Mouse (Mus musculus) neural tube, embryonic 11.5 days (tissue): ENCODE results near the gene Mttp. TPM values are rescaled to one million over a fixed set of nuclear protein-coding genes. Genes with fewer than 3 reads are reported as not detected.

Experiments
- ATAC-seq: fragments of 200-750 bp; cut with Nextera tagmentation; 2 replicates; pipeline ENCODE4 v1.8.0; 2017; ENCODE audit warnings: moderate number of reproducible peaks, mild to moderate bottlenecking, moderate TSS enrichment, moderate library complexity; ENCODE audit not compliant: insufficient read depth, low FRiP score, low TSS enrichment
- DNase-seq: peaks from one replicate; pipeline ENCODE4 v3.0.0-alpha.2; 2015; ENCODE audit warnings: low spot score
- H3K27ac ChIP-seq: fragments of 300-500 bp; sonication (generic); 2 replicates; pipeline ENCODE4 v1.5.1; 2014; ENCODE audit warnings: low read depth, mild to moderate bottlenecking, low read length
- H3K27me3 ChIP-seq: fragments of 300-500 bp; sonication (generic); 2 replicates; pipeline ENCODE4 v1.6.1; 2014; ENCODE audit warnings: mild to moderate bottlenecking, low read length, mixed read lengths; ENCODE audit not compliant: control insufficient read depth, insufficient read depth
- H3K36me3 ChIP-seq: fragments of 300-500 bp; sonication (generic); 2 replicates; pipeline ENCODE4 v1.6.1; 2014; ENCODE audit warnings: mild to moderate bottlenecking, low read length, moderate library complexity, mixed read lengths; ENCODE audit not compliant: control insufficient read depth, insufficient read depth
- H3K4me1 ChIP-seq: fragments of 300-500 bp; sonication (generic); 2 replicates; pipeline ENCODE4 v1.6.1; 2014; ENCODE audit warnings: low read length, mixed read lengths; ENCODE audit not compliant: control insufficient read depth, insufficient read depth
- H3K4me2 ChIP-seq: fragments of 300-500 bp; sonication (generic); 2 replicates; pipeline ENCODE4 v1.6.1; 2014; ENCODE audit warnings: low read depth, mild to moderate bottlenecking, moderate library complexity
- H3K4me3 ChIP-seq: fragments of 300-500 bp; sonication (generic); 2 replicates; pipeline ENCODE4 v1.5.1; 2014; ENCODE audit warnings: low read depth, low read length
- H3K9ac ChIP-seq: fragments of 300-500 bp; sonication (generic); 2 replicates; pipeline ENCODE4 v1.6.1; 2014; ENCODE audit warnings: mild to moderate bottlenecking, low read length
- H3K9me3 ChIP-seq: fragments of 300-500 bp; sonication (generic); 2 replicates; pipeline ENCODE4 v1.6.1; 2016; ENCODE audit warnings: low read length; ENCODE audit not compliant: control insufficient read depth
- WGBS: fragments of 180-500 bp; shearing (Covaris S2); extraction: QIAGEN DNeasy Blood & Tissue Kit; methylation state at CpG from one replicate; pipeline ENCODE4 v1.1.7; 2014; 5-methylcytosine and 5-hydroxymethylcytosine counted together
- polyA plus RNA-seq: library from polyadenylated mRNA; unstranded; fragments of >200 nt; fragmentation: Nextera tagmentation; extraction: Ambion mirVana; gene quantifications from 2 replicates; pipeline ENCODE4 v1.2.1, GENCODE M21; 2014

The Mttp gene
- polyA plus RNA-seq, 1 experiment from 2014 or later, result 7.8 TPM

- 93% methylated on average over 12 of the region's 12 CpGs for WGBS
These were observed 76.7 kb downstream of the Mttp start for GRCm38 (mm10) chr3:138068103-138068502.

GRCm38 (mm10) chr3:138067288-138067687 is 77.5 kb downstream of the Mttp start, which contains the start of gene Gm5105:
Gene Gm5105 (minus strand): TSS chr3:138067388.
- ATAC-seq, result no peak
- Histone ChIP-seq H3K27ac (no peak within 1 kb of the TSS), H3K9ac (no peak within 1 kb of the TSS), H3K36me3 (no peaks in the 10 kb centered on the region), H3K27me3 (no peaks in the 10 kb centered on the region), H3K4me3 (no peak within 1 kb of the TSS), H3K4me2 (no peak within 1 kb of the TSS), H3K9me3 (no peaks in the 10 kb centered on the region), H3K4me1 (no peaks in the 10 kb centered on the region)
- no peak for DNase-seq
- 93% methylated on average over 12 of the region's 12 CpGs for WGBS

More at GRCm38 (mm10) chr3:138068103-138068502, 76.7 kb downstream of the Mttp start:
- Histone ChIP-seq H3K36me3 (no peaks in the 10 kb centered on the region), H3K9me3 (no peaks in the 10 kb centered on the region), H3K4me2 (no peak overlapping the region), H3K9ac (no peak overlapping the region), H3K4me3 (no peak overlapping the region), H3K27me3 (no peaks in the 10 kb centered on the region), H3K4me1 (no peaks in the 10 kb centered on the region), H3K27ac (no peak overlapping the region)
- ATAC-seq, result no peak
- DNase-seq, result no peak

- DNase-seq (no peak), ATAC-seq (no peak; the same call in 1 of the 2 replicates)
- 71% methylated on average over 20 of the region's 20 CpGs for WGBS
- Histone ChIP-seq H3K27me3 (no peaks in the 10 kb centered on the region), H3K4me3 (no peak overlapping the region), H3K36me3 (no peaks in the 10 kb centered on the region), H3K4me2 (no peak overlapping the region), H3K9me3 (no peaks in the 10 kb centered on the region), H3K27ac (no peak overlapping the region), H3K4me1 (no peaks in the 10 kb centered on the region), H3K9ac (no peak overlapping the region)
These were observed 78.4 kb downstream of the Mttp start for GRCm38 (mm10) chr3:138066348-138066856.

- WGBS, result 93% methylated on average over 16 of the region's 16 CpGs
- DNase-seq, result no peak
These were observed 78.8 kb downstream of the Mttp start for GRCm38 (mm10) chr3:138065930-138066329.

GRCm38 (mm10) chr3:138064732-138065645 is 79.8 kb downstream of the Mttp start, which contains the start of gene 1110002E22Rik:
Gene 1110002E22Rik (plus strand): TSS chr3:138065052.
- WGBS, result 78% methylated on average over 33 of the region's 33 CpGs
- H3K4me2 ChIP-seq, result no peak within 1 kb of the TSS

More at GRCm38 (mm10) chr3:138065930-138066329, 78.8 kb downstream of the Mttp start:
- Histone ChIP-seq H3K9ac (no peak overlapping the region), H3K36me3 (no peaks in the 10 kb centered on the region), H3K4me1 (no peaks in the 10 kb centered on the region), H3K4me3 (no peak overlapping the region), H3K4me2 (no peak overlapping the region), H3K9me3 (no peaks in the 10 kb centered on the region), H3K27me3 (no peaks in the 10 kb centered on the region), H3K27ac (no peak overlapping the region)
- no peak for ATAC-seq

GRCm38 (mm10) chr3:138063731-138064329 is 80.9 kb downstream of the Mttp start:
- peak; percentile 41 for DNase-seq
- Histone ChIP-seq H3K36me3 (no peaks in the 10 kb centered on the region), H3K9me3 (no peaks in the 10 kb centered on the region), H3K9ac (no peak overlapping the region), H3K4me3 (no peak overlapping the region), H3K27ac (no peak overlapping the region), H3K4me2 (no peak overlapping the region), H3K27me3 (no peaks in the 10 kb centered on the region), H3K4me1 (no peaks in the 10 kb centered on the region)
- ATAC-seq, result no peak
- WGBS, result 82% methylated on average over 14 of the region's 14 CpGs

More at GRCm38 (mm10) chr3:138064732-138065645, 79.8 kb downstream of the Mttp start, which contains the start of gene 1110002E22Rik:
- H3K4me1 ChIP-seq, result no peaks in the 10 kb centered on the region
- H3K27ac ChIP-seq, result no peak within 1 kb of the TSS
- no peaks in the 10 kb centered on the region for H3K27me3 ChIP-seq
- H3K4me3 ChIP-seq, result no peak within 1 kb of the TSS
- DNase-seq (no peak), ATAC-seq (0 out of 2 replicates have a peak, but pooled peaks have one; percentile 7)
- H3K36me3 ChIP-seq, result no peaks in the 10 kb centered on the region
- H3K9me3 ChIP-seq, result no peaks in the 10 kb centered on the region
- H3K9ac ChIP-seq, result no peak within 1 kb of the TSS

GRCm38 (mm10) chr3:138062673-138063072 is 82.1 kb downstream of the Mttp start:
- DNase-seq, result no peak
- no peak overlapping the region for H3K4me2 ChIP-seq
- no peak overlapping the region for H3K4me3 ChIP-seq
- no peaks in the 10 kb centered on the region for H3K27me3 ChIP-seq
- H3K4me1 ChIP-seq, result no peaks in the 10 kb centered on the region
- WGBS, result 88% methylated on average over 4 of the region's 4 CpGs
- H3K36me3 ChIP-seq, result no peaks in the 10 kb centered on the region
- no peak overlapping the region for H3K27ac ChIP-seq
- ATAC-seq, result no peak
- no peak overlapping the region for H3K9ac ChIP-seq
- H3K9me3 ChIP-seq, result no peaks in the 10 kb centered on the region

GRCm38 (mm10) chr3:138061205-138061911 is 83.4 kb downstream of the Mttp start:
- DNase-seq, result no peak
- Histone ChIP-seq H3K27ac (no peak overlapping the region), H3K4me3 (no peak overlapping the region), H3K4me2 (no peak overlapping the region), H3K9me3 (no peaks in the 10 kb centered on the region), H3K9ac (no peak overlapping the region), H3K36me3 (no peaks in the 10 kb centered on the region), H3K4me1 (no peaks in the 10 kb centered on the region), H3K27me3 (no peaks in the 10 kb centered on the region)
- no peak for ATAC-seq
- 94% methylated on average over 9 of the region's 9 CpGs for WGBS
